Mouse (Mus musculus) common myeloid progenitor, adult 5-6 weeks (primary cell): ENCODE measurements around the gene Sft2d2. TPM values are rescaled to one million over a fixed set of nuclear protein-coding genes. Genes with fewer than 3 reads are reported as not detected.

Experiments used
- ATAC-seq: replicated peaks from 2 replicates; pipeline ENCODE4 v1.8.0; 2016; ENCODE audit warnings: low read depth, mild to moderate bottlenecking, moderate TSS enrichment, inconsistent platforms; ENCODE audit not compliant: poor library complexity, severe bottlenecking
- total RNA-seq: library from RNA; stranded (forward); fragments of 200-1000, 187-1606 nt; gene quantifications from 2 replicates; pipeline ENCODE4 v1.2.3, GENCODE M21; 2017

The Sft2d2 gene
- total RNA-seq, result 30.9 and 31.8 TPM in 2 replicates

GRCm38 (mm10) chr1:165193880-165194661, at the start of gene Sft2d2:
Sft2d2 (minus strand) TSS chr1:165194438.
- ATAC-seq, result peak; percentile 70

- ATAC-seq, result peak; percentile 95
These were observed 42.4 kb upstream of the Sft2d2 start, which contains the start of gene Tiprl for GRCm38 (mm10) chr1:165236321-165237298. Tiprl (minus strand) TSS chr1:165236996.

GRCm38 (mm10) chr1:165235846-165236245, 41.6 kb upstream of the Sft2d2 start:
- no peak for ATAC-seq

- no peak for ATAC-seq
These were observed 39.6 kb upstream of the Sft2d2 start for GRCm38 (mm10) chr1:165233806-165234205.

- no peak for ATAC-seq
These were observed 36.5 kb upstream of the Sft2d2 start for GRCm38 (mm10) chr1:165230691-165231090.

GRCm38 (mm10) chr1:165229577-165229976, 35.3 kb upstream of the Sft2d2 start:
- ATAC-seq, result no peak

GRCm38 (mm10) chr1:165217023-165217589, 22.9 kb upstream of the Sft2d2 start:
- no peak for ATAC-seq

- ATAC-seq, result peak; percentile 91
These were observed 21.6 kb upstream of the Sft2d2 start for GRCm38 (mm10) chr1:165215831-165216230.

- ATAC-seq, result no peak
These were observed 11.4 kb upstream of the Sft2d2 start for GRCm38 (mm10) chr1:165205591-165205990.

- 0 out of 2 replicates have a peak, but pooled peaks have one; percentile 8 for ATAC-seq
These were observed 9.3 kb upstream of the Sft2d2 start for GRCm38 (mm10) chr1:165203488-165204035.

GRCm38 (mm10) chr1:165201445-165202012, 7.3 kb upstream of the Sft2d2 start:
- no peak for ATAC-seq

- ATAC-seq, result no peak
These were observed 6.5 kb upstream of the Sft2d2 start for GRCm38 (mm10) chr1:165200748-165201147.

- no peak for ATAC-seq
These were observed 5.4 kb upstream of the Sft2d2 start for GRCm38 (mm10) chr1:165199639-165200038.

GRCm38 (mm10) chr1:165198951-165199350, 4.7 kb upstream of the Sft2d2 start:
- ATAC-seq, result no peak

GRCm38 (mm10) chr1:165197875-165198274, 3.6 kb upstream of the Sft2d2 start:
- ATAC-seq, result no peak

GRCm38 (mm10) chr1:165195396-165195960, 1.2 kb upstream of the Sft2d2 start:
- ATAC-seq, result no peak

- ATAC-seq, result no peak
These were observed 400 bp upstream of the Sft2d2 start for GRCm38 (mm10) chr1:165194662-165195013.

- ATAC-seq, result peak; percentile 13; the same call in 1 of the 2 replicates
These were observed 812 bp downstream of the Sft2d2 start for GRCm38 (mm10) chr1:165193426-165193825.

- no peak for ATAC-seq
These were observed 1.4 kb downstream of the Sft2d2 start for GRCm38 (mm10) chr1:165192714-165193264.
